Comparison of ENCODE assay signal across 8 mouse cellular contexts in genomic region chr7:31059108-31059507, GRCm38 (mm10). TPM values are rescaled to one million over a fixed set of nuclear protein-coding genes. Genes with fewer than 3 reads are reported as not detected.
DNase-seq lines count a peak whose midpoint lies in the region; ATAC-seq lines count a peak whose summit lies in the region.

Gene Lgi4, plus strand, starts transcription at chr7:31059342.

- intact Hi-C loops in left cerebral cortex, postnatal 14 days (cut with DNase I) = loop anchor here (2.0 kb wide), 1 partner anchor 38 kb away; no protein-coding TSS in a partner anchor

- H3K4me3 ChIP-seq in midbrain, embryonic 10.5 days = no peak within 1 kb of the TSS
- H3K4me3 ChIP-seq in midbrain, embryonic 16.5 days (ENCODE audit: low read depth, low read length) = no peak within 1 kb of the TSS
- H3K4me3 ChIP-seq in intestine, embryonic 16.5 days (ENCODE audit: low read length) = no peak within 1 kb of the TSS

- H3K27me3 ChIP-seq in midbrain, embryonic 10.5 days (ENCODE audit: low read depth, poor library complexity, severe bottlenecking) = peaks cover 19% of the 10 kb centered on the region
- H3K27me3 ChIP-seq in midbrain, embryonic 16.5 days (ENCODE audit: control insufficient read depth, insufficient read depth, low read depth, low read length) = peaks cover 5% of the 10 kb centered on the region; the same call in 1 of the 2 replicates
- 0 out of 2 replicates have a peak, but pooled peaks cover under 1% of the 10 kb centered on the region for H3K27me3 ChIP-seq in intestine, embryonic 16.5 days (replicated peaks; ENCODE audit: control insufficient read depth, insufficient read depth, low read length)

- H3K4me2 ChIP-seq in midbrain, embryonic 16.5 days (ENCODE audit: low read length) = no peak within 1 kb of the TSS
- no peak within 1 kb of the TSS for H3K4me2 ChIP-seq in intestine, embryonic 16.5 days (ENCODE audit: low read depth, low read length)

- H3K36me3 ChIP-seq in midbrain, embryonic 10.5 days = no peaks in the 10 kb centered on the region
- H3K36me3 ChIP-seq in midbrain, embryonic 16.5 days (ENCODE audit: control insufficient read depth, insufficient read depth, low read length) = no peaks in the 10 kb centered on the region
- H3K36me3 ChIP-seq in intestine, embryonic 16.5 days (ENCODE audit: control insufficient read depth, insufficient read depth, low read length) = no peaks in the 10 kb centered on the region

- H3K9ac ChIP-seq in midbrain, embryonic 16.5 days (ENCODE audit: low read depth, low read length) = no peak within 1 kb of the TSS
- H3K9ac ChIP-seq in intestine, embryonic 16.5 days (ENCODE audit: low read depth, low read length) = 0 out of 2 replicates have a peak within 1 kb of the TSS, but pooled peaks have one; percentile 14

- peak; percentile 80 for DNase-seq in midbrain, embryonic 10.5 days (ENCODE audit: low spot score)
- peak; percentile 86 for DNase-seq in embryo, embryonic 10 days (ENCODE audit: low spot score)
- DNase-seq in gastrocnemius, postnatal 10 days = peak; percentile 92
- DNase-seq in left cerebral cortex, postnatal 14 days (ENCODE audit: low spot score in 2 of 2) = peak; percentile 83 to 91
- DNase-seq in mesoderm, embryonic 11.5 days (ENCODE audit: low read depth, low spot score) = peak; percentile 85
- peak; percentile 42 for DNase-seq in spleen, adult 12 weeks (ENCODE audit: low spot score)

- H3K9me3 ChIP-seq in midbrain, embryonic 10.5 days (replicated peaks) = no peaks in the 10 kb centered on the region
- no peaks in the 10 kb centered on the region for H3K9me3 ChIP-seq in midbrain, embryonic 16.5 days (replicated peaks; ENCODE audit: control insufficient read depth, low read length, poor library complexity, severe bottlenecking)
- no peaks in the 10 kb centered on the region for H3K9me3 ChIP-seq in intestine, embryonic 16.5 days (ENCODE audit: control insufficient read depth, low read length)

- peaks cover 32% of the 10 kb centered on the region for H3K4me1 ChIP-seq in midbrain, embryonic 10.5 days
- no peaks in the 10 kb centered on the region for H3K4me1 ChIP-seq in midbrain, embryonic 16.5 days (ENCODE audit: control insufficient read depth, insufficient read depth, low read length)
- peaks cover 13% of the 10 kb centered on the region for H3K4me1 ChIP-seq in intestine, embryonic 16.5 days (ENCODE audit: control insufficient read depth, insufficient read depth, low read length)

- peak within 1 kb of the TSS; percentile 79 for H3K27ac ChIP-seq in midbrain, embryonic 10.5 days (replicated peaks)
- no peak within 1 kb of the TSS for H3K27ac ChIP-seq in midbrain, embryonic 16.5 days (ENCODE audit: low read length)
- peak within 1 kb of the TSS; percentile 37; the same call in 1 of the 2 replicates for H3K27ac ChIP-seq in intestine, embryonic 16.5 days (ENCODE audit: low read length)

- 5% methylated on average over 2 of the region's 2 CpGs for WGBS in midbrain, embryonic 10.5 days
- WGBS in midbrain, embryonic 16.5 days = 6% methylated on average over 2 of the region's 2 CpGs
- 3% methylated on average over 2 of the region's 2 CpGs for WGBS in intestine, embryonic 16.5 days

- no peak for ATAC-seq in midbrain, embryonic 16.5 days
- ATAC-seq in intestine, embryonic 16.5 days = peak; percentile 40

RNA-seq across cellular contexts. Expression of gene Lgi4, which starts in this region (rescaled TPM):
- 1.1 and 1.2 TPM in 2 replicates for polyA plus RNA-seq in midbrain, embryonic 10.5 days (2016; fragmentation: Nextera tagmentation; extraction: Ambion mirVana)
- 0.15 and 0.35 TPM in 2 replicates for polyA plus RNA-seq in midbrain, embryonic 16.5 days (2015; fragmentation: Nextera tagmentation; extraction: Ambion mirVana)
- 1 to 10 TPM; 8.4 to 9.9 TPM for total RNA-seq in gastrocnemius, postnatal 10 days (2021)
- 0.83 and 1.4 TPM in 2 replicates for polyA plus RNA-seq in intestine, embryonic 16.5 days (2015; fragmentation: Nextera tagmentation; extraction: Ambion mirVana)
- total RNA-seq in left cerebral cortex, postnatal 14 days (2021) = 10 to 100 TPM; 16.2 to 17.5 TPM

Comparison
In these comparisons a context has a peak if more than half of its experiments do, and no peak if none do; other contexts are left out.
1. DNase-seq: peak in every context shown above with its lines; median percentile 92 in gastrocnemius, postnatal 10 days; 87 in left cerebral cortex, postnatal 14 days; 86 in embryo, embryonic 10 days; 85 in mesoderm, embryonic 11.5 days; 80 in midbrain, embryonic 10.5 days; 42 in spleen, adult 12 weeks.